Mouse (Mus musculus) stomach, postnatal 0 days (tissue): ENCODE results near the gene Rft1. TPM values are rescaled to one million over a fixed set of nuclear protein-coding genes. Genes with fewer than 3 reads are reported as not detected.
A peak's percentile ranks its signal among the peaks of the same experiment; 100 is the strongest.
"Not testable (repeated sequence)": the region's sequence is repeated elsewhere in the genome, so short reads cannot be mapped to it uniquely, and the experiment has no call there.

Experiments used
- ATAC-seq: fragments of 200-750 bp; cut with Nextera tagmentation; 2 replicates; pipeline ENCODE4 v1.8.0; 2017; ENCODE audit not compliant: low FRiP score, low TSS enrichment
- DNase-seq: peaks from one replicate; pipeline ENCODE4 v3.0.0-alpha.2; 2016; ENCODE audit warnings: low spot score
- H3K27ac ChIP-seq: fragments of 300-500 bp; sonication (generic); replicated peaks from 2 replicates; pipeline ENCODE4 v1.5.1; 2014; ENCODE audit warnings: mild to moderate bottlenecking, control low read depth
- H3K27me3 ChIP-seq: fragments of 300-500 bp; sonication (generic); 2 replicates; pipeline ENCODE4 v1.6.1; 2014; ENCODE audit warnings: low read length; ENCODE audit not compliant: control insufficient read depth, insufficient read depth
- H3K36me3 ChIP-seq: fragments of 300-500 bp; sonication (generic); 2 replicates; pipeline ENCODE4 v1.6.1; 2014; ENCODE audit warnings: low read length, mixed read lengths; ENCODE audit not compliant: control insufficient read depth, insufficient read depth
- H3K4me1 ChIP-seq: fragments of 300-500 bp; sonication (generic); replicated peaks from 2 replicates; pipeline ENCODE4 v1.6.1; 2014; ENCODE audit warnings: antibody characterized with exemption; ENCODE audit not compliant: control insufficient read depth, insufficient read depth
- H3K4me2 ChIP-seq: fragments of 300-500 bp; sonication (generic); replicated peaks from 2 replicates; pipeline ENCODE4 v1.6.1; 2014; ENCODE audit warnings: low read depth, mild to moderate bottlenecking, control low read depth, moderate library complexity
- H3K4me3 ChIP-seq: fragments of 300-500 bp; sonication (generic); 2 replicates; pipeline ENCODE4 v1.5.1; 2014; ENCODE audit warnings: low read depth, low read length, control low read depth
- H3K9ac ChIP-seq: fragments of 300-500 bp; sonication (generic); 2 replicates; pipeline ENCODE4 v1.6.1; 2014; ENCODE audit warnings: mild to moderate bottlenecking, low read length, control low read depth, mixed read lengths
- H3K9me3 ChIP-seq: fragments of 300-500 bp; sonication (generic); 2 replicates; pipeline ENCODE4 v1.6.1; 2016; ENCODE audit warnings: low read length; ENCODE audit not compliant: control insufficient read depth
- CTCF ChIP-seq: IDR thresholded peaks from 2 replicates; pipeline ENCODE4 v1.5.1; 2016; ENCODE audit warnings: antibody characterized with exemption, low read depth, mild to moderate bottlenecking, moderate library complexity
- EP300 ChIP-seq: optimal IDR thresholded peaks from 2 replicates; pipeline ENCODE3; 2016; ENCODE audit warnings: antibody characterized with exemption
- WGBS: fragments of 180-500 bp; shearing (Covaris S2); extraction: QIAGEN DNeasy Blood & Tissue Kit; methylation state at CpG from one replicate; pipeline ENCODE4 v1.1.7; 2014; 5-methylcytosine and 5-hydroxymethylcytosine counted together
- polyA plus RNA-seq: library from polyadenylated mRNA; unstranded; fragments of >200 nt; fragmentation: Nextera tagmentation; extraction: Ambion mirVana; gene quantifications from 2 replicates; pipeline ENCODE4 v1.2.1, GENCODE M21; 2015

Rft1 gene
- polyA plus RNA-seq, 1 experiment from 2014 or later = 12.3 TPM

- Histone ChIP-seq H3K4me1 (no peaks in the 10 kb centered on the region), H3K9me3 (no peaks in the 10 kb centered on the region), H3K4me3 (peak overlapping the region; percentile 91), H3K4me2 (peak overlapping the region; percentile 79), H3K27me3 (no peaks in the 10 kb centered on the region), H3K27ac (peak overlapping the region; percentile 91), H3K36me3 (no peaks in the 10 kb centered on the region), H3K9ac (peak overlapping the region; percentile 87)
- 0% methylated on average over 51 of the region's 68 CpGs for WGBS
- DNase-seq (peak; percentile 81), ATAC-seq (peak; percentile 76)
- TF ChIP-seq EP300 (no peak), CTCF (no peak)
These were observed 61.5 kb downstream of the Rft1 start for GRCm38 (mm10) chr14:30715618-30716050.

DNA sequence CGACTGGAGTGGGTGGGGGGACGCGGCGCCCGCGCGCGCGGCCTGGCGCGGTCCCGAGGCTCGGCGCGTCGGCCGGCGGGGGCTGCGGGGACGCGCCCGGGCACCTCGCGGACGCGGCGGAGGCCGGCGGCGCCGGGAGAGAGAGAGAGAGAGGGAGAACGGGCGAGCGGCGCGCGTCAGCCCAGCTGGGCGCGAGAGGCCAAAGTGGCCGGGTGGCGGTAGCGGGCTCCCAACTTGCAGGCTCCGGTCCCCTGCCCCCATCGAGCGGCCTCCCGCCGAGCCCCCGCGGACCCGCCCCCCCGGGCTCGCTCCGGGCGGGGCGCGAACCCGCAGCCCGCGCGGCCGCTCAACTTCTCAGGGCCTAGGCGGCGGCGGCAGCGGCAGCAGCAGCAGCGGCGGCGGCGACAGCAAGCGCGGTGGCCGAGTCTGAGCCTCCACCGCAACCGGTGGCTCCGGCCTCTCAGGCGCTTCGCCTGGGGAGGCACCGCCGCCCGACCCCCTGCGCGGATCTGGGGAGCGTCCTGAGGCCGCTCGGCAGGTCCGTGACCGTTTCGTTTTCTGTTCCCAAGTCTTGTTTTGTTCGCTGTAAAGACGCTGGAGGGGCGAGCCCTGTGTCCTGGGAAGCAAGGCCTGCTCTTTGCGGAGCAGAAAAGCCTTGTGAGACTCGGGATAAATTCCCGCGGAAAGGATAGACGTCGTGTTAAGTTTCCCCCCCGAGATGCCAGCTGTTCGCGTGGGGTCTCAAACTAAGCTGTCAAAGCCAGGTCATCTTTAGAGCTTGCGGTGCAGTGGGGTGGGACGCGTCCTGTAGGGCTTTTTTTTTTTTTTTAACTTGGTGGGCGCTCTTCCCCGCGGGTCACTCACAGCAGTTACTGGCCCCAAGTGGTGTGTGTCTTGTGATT is 62.1 kb downstream of the Rft1 start:
- Histone ChIP-seq H3K4me1 (no peaks in the 10 kb centered on the region), H3K4me3 (peak overlapping the region; percentile 91), H3K9ac (peak overlapping the region; percentile 87), H3K27me3 (no peaks in the 10 kb centered on the region), H3K36me3 (no peaks in the 10 kb centered on the region), H3K9me3 (no peaks in the 10 kb centered on the region), H3K27ac (peak overlapping the region; percentile 91), H3K4me2 (peak overlapping the region; percentile 79)
- WGBS = 0% methylated on average over 51 of the region's 106 CpGs
- DNase-seq (peak; percentile 70), ATAC-seq (peak; percentile 66)
- TF ChIP-seq CTCF (no peak), EP300 (no peak)

DNA sequence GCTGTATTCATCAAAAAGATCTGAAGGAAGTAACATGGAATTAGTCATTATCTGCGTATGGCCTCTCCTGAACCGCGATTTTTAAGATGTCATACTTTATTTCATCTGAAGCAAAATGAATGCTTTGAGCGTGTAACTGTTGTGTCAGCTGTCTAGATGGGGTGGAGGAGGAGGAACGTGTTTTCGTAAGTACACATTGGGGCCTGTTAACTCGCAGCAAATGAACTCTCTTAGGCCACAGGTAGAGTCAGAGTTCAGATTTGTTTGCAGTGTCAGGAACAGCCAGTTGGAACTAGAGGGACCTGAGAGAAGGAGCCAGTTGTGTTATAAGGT is 62.8 kb downstream of the Rft1 start:
- no peaks in the 10 kb centered on the region for H3K36me3 ChIP-seq
- TF ChIP-seq CTCF (no peak), EP300 (no peak)
- ATAC-seq (0 out of 2 replicates have a peak, but pooled peaks have one; percentile 21), DNase-seq (no peak)
- no peaks in the 10 kb centered on the region for H3K9me3 ChIP-seq
- H3K4me3 ChIP-seq = peak overlapping the region; percentile 91
- WGBS = 21% methylated on average over 7 of the region's 7 CpGs
- H3K27ac ChIP-seq = no peak overlapping the region
- no peaks in the 10 kb centered on the region for H3K4me1 ChIP-seq
- H3K9ac ChIP-seq = peak overlapping the region; percentile 87
- H3K4me2 ChIP-seq = peak overlapping the region; percentile 79
- no peaks in the 10 kb centered on the region for H3K27me3 ChIP-seq

- DNase-seq, H3K27me3 ChIP-seq, H3K27ac ChIP-seq, H3K4me3 ChIP-seq, H3K9ac ChIP-seq, ATAC-seq, H3K4me1 ChIP-seq, H3K9me3 ChIP-seq, H3K36me3 ChIP-seq, H3K4me2 ChIP-seq: not testable (repeated sequence)
- 87% methylated on average over 1 of the region's 1 CpGs for WGBS
These were observed 64.5 kb downstream of the Rft1 start for GRCm38 (mm10) chr14:30718696-30719095.

- WGBS = 55% methylated on average over 1 of the region's 1 CpGs
- Histone ChIP-seq H3K9ac (no peak overlapping the region), H3K4me3 (no peak overlapping the region), H3K4me1 (no peaks in the 10 kb centered on the region), H3K27ac (no peak overlapping the region), H3K27me3 (no peaks in the 10 kb centered on the region), H3K4me2 (no peak overlapping the region), H3K9me3 (no peaks in the 10 kb centered on the region), H3K36me3 (no peaks in the 10 kb centered on the region)
- no peak for TF ChIP-seq CTCF
- no peak for TF ChIP-seq EP300
- no peak for ATAC-seq
- DNase-seq = no peak
These were observed 65.4 kb downstream of the Rft1 start for GRCm38 (mm10) chr14:30719514-30719913.

GRCm38 (mm10) chr14:30721850-30722249 is 67.7 kb downstream of the Rft1 start:
- TF ChIP-seq CTCF (no peak), EP300 (no peak)
- no peak overlapping the region for H3K4me2 ChIP-seq
- no peaks in the 10 kb centered on the region for H3K36me3 ChIP-seq
- ATAC-seq (no peak), DNase-seq (no peak)
- whole genome bisulfite sequencing = 84% methylated on average over 1 of the region's 1 CpGs
- H3K27ac ChIP-seq = no peak overlapping the region
- H3K9me3 ChIP-seq = no peaks in the 10 kb centered on the region
- no peaks in the 10 kb centered on the region for H3K27me3 ChIP-seq
- H3K4me1 ChIP-seq = no peaks in the 10 kb centered on the region
- H3K4me3 ChIP-seq = no peak overlapping the region
- no peak overlapping the region for H3K9ac ChIP-seq
